Mouse (Mus musculus) hindbrain, embryonic 14.5 days (tissue): ENCODE data around the gene Acad12. TPM values are rescaled to one million over a fixed set of nuclear protein-coding genes. Genes with fewer than 3 reads are reported as not detected.

Source experiments
- polyA plus RNA-seq: library from polyadenylated mRNA; unstranded; fragments of >200 nt; fragmentation: Nextera tagmentation; extraction: Ambion mirVana; gene quantifications from 2 replicates; pipeline ENCODE4 v1.2.1, GENCODE M21; 2014

Gene Acad12
- polyA plus RNA-seq, 1 experiment from 2014 or later = 1.5 TPM

Other genes starting within 250 kb of the Acad12 start
- 118 and 120 TPM in 2 replicates for gene Trafd1, start 233.3 kb downstream of the Acad12 start, polyA plus RNA-seq
- gene Naa25, start 221.0 kb downstream of the Acad12 start, polyA plus RNA-seq = 55.3 and 63.6 TPM in 2 replicates
- gene Tmem116, start 167.0 kb downstream of the Acad12 start, polyA plus RNA-seq = 1.2 and 1.9 TPM in 2 replicates
- gene Erp29, start 166.4 kb downstream of the Acad12 start, polyA plus RNA-seq = 146 and 147 TPM in 2 replicates
- gene Adam1b, start 115.5 kb downstream of the Acad12 start, polyA plus RNA-seq = not detected in 2 replicates
- gene Adam1a, start 73.5 kb downstream of the Acad12 start, polyA plus RNA-seq = 4.4 and 5.0 TPM in 2 replicates
- not detected in 2 replicates for gene Gm42878, start 73.5 kb downstream of the Acad12 start, polyA plus RNA-seq
- gene Mapkapk5, start 73.0 kb downstream of the Acad12 start, polyA plus RNA-seq = 58.9 and 66.6 TPM in 2 replicates
- gene Aldh2, start 25.1 kb downstream of the Acad12 start, polyA plus RNA-seq = 54.5 and 58.7 TPM in 2 replicates
- gene Acad10, start 41.6 kb upstream of the Acad12 start, polyA plus RNA-seq = 1.7 and 2.2 TPM in 2 replicates
- 41.5 and 47.3 TPM in 2 replicates for gene Brap, start 41.6 kb upstream of the Acad12 start, polyA plus RNA-seq
- gene Atxn2, start 92.4 kb upstream of the Acad12 start, polyA plus RNA-seq = 81.6 and 90.5 TPM in 2 replicates
- 8.8 and 9.1 TPM in 2 replicates for gene Sh2b3, start 218.7 kb upstream of the Acad12 start, polyA plus RNA-seq
- 28.7 and 32.3 TPM in 2 replicates for gene Pheta1, start 230.0 kb upstream of the Acad12 start, polyA plus RNA-seq